Mouse (Mus musculus): ENCODE measurements at regions not wholly inside any gene's neighbourhood (a gene's known extent, or its start where the extent isn't known, plus 50 kb on each side); places are given as distances from the start of the nearest gene placed in this dataset.

DNA sequence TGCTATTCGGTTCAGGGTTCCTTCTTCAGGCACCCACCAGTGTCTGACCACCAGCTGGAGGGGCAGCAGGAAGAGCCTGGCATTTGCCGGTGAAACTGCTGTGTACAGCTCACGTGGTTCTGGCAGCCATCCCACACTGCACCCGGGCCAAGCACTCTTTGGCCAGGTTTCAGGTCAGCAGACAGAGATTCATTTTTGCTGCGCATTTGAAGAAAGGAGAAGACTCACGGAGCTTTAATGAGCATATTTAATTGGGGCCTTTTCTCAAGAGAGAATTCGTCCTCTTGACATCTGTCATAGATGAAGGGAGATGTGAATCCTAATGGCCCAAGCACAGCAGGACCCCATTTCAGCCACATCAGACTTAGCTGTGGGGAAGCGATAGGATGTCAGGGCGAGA lies 71.8 kb upstream of the Mb21d2 start:
- TF ChIP-seq CTCF (IDR thresholded peaks at IDR 0.05; ENCODE audit: low read depth), result no peak
- TF ChIP-seq EP300 (IDR thresholded peaks at IDR 0.05; ENCODE audit: low read depth), result no peak
